Mouse (Mus musculus) monocyte, adult 5-6 weeks (primary cell): ENCODE data around the gene Grin2b. TPM values are rescaled to one million over a fixed set of nuclear protein-coding genes. Genes with fewer than 3 reads are reported as not detected.

Source experiments
- ATAC-seq: fragments of 153-309, 156-312 bp; replicated peaks from 2 replicates; pipeline ENCODE4 v1.8.0; 2017; ENCODE audit warnings: mild to moderate bottlenecking; ENCODE audit not compliant: low TSS enrichment, insufficient number of reproducible peaks, severe bottlenecking, poor library complexity, low FRiP score
- total RNA-seq: library from RNA; stranded (forward); fragments of 200-1000, 200-491, 200-594 nt; gene quantifications from 3 replicates; pipeline ENCODE4 v1.2.3, GENCODE M21; 2017

The Grin2b gene
- total RNA-seq, 1 experiment from 2014 or later: 0.10 TPM

DNA sequence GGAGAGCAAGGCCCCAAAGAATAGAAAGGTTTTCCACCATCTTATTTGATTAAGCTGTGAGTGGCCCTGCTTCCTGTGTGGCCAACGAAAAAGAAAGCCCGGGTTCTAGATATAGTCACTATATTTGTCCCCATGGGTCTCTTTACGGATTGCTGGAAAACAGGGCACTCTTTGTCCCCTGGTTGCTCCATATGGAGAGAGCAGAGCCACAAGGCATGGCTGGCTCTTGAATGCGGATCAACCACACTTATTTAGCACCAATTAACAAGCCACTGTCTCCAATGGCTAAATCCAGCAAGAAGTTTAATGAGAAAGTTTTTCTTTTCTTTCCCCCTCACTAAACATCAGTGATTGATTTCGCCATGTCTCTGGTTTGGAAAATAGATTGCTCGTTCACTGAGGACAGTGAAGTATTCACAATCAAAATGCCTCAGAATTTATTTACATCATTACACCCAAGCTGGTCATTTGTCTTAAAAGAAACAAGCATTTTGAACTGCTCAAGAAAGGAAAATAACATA, 240.9 kb downstream of the Grin2b start:
- no peak for ATAC-seq

- ATAC-seq: no peak
These were observed 255.6 kb downstream of the Grin2b start for GRCm38 (mm10) chr6:135917676-135918075.

GRCm38 (mm10) chr6:135914608-135915007, 258.7 kb downstream of the Grin2b start:
- ATAC-seq: no peak

DNA sequence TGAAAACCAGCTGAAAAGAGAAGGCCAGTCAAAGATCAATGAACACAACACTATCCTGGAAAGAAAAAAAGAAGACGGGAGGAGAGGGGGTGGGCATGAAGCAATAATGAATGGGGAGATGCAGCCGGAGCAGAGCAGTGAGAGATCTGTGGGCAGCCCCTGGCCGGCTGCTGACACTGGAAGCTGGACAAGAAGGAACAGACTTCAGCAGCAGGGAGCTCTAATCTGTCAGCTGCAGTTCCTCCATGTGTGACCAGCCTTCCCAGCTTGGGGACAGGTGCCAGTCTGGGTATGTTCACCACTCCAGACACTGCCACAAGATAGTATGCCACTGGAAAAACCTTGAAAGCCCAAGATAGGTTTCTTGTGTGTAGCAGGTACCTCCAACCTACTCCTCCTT, 261.2 kb downstream of the Grin2b start:
- ATAC-seq: no peak

DNA sequence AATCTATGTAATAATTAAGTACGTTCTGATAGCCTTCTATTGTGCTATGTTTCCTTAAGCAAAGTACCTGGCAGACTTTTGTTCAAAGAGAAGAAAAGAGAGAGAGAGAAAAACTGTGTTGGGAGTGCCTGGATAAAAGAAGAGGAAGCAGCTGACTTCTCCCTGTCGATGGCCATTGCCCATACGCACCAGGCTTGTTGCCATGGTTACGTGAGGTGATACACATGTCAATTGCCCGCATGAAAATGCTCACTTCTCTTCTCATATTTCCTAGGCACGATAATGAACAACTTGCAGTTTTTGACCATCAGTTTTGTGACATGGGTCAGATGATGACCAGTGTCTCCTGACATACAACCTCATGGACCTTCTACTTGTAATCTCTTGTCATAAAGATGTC, 262.2 kb downstream of the Grin2b start:
- ATAC-seq: no peak

DNA sequence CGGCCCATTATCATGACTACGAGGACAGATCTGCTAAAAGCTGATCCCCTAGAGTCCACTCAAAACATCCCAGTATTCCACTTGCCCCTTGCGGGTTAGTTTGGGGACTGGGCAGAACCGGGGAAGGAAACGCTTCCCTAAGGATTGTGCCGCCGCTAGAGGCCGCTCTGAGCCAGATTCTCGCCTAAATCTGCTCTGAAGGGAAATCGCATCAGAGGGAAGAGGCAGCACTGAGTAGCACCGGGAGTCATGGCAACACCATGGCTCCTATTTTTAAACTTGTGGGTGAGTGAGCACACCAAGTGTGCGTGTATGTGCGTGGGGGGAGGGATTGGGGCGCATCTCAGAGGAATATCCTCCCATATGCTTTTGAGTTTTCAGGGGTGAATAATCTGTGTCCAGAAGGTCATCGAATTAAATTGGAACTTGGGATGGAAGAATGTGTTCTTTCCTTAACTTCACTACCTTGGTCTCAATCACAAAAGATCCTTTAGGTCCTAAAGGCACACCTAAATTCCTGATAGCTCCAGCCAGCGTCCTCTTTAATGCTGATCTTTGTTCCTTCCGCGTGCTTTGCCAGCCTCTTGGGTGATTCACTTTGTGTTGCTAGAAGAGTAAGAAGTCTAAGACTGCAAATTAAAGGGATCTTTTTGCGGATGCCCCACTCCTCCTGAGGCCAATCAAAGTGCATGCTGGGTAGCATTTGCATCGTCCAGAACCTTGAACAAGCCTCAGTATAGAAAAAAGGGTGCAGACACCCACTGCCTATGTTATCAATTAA, 265.6 kb downstream of the Grin2b start:
- no peak for ATAC-seq

- no peak for ATAC-seq
These were observed 266.2 kb downstream of the Grin2b start for GRCm38 (mm10) chr6:135907137-135907536.

DNA sequence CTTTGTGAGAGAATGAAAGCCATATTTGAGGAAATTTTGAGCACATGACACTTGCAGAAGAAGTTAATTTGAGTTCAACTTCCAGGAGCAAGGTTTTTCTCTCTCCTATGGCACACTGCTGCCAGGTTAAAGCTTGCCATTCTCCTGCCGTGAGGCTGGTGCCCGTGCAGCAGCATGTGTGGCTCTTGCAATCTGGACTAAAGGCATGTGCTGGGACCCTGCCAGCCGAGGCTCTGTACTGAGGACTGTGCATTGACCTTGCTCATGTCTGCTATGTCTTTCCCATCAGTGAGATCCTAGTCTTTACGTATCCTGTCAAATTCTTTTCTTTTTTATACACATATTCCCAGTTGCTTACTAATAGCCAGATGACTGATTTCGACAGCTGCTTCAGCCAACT, 268.9 kb downstream of the Grin2b start:
- ATAC-seq: no peak

GRCm38 (mm10) chr6:135900410-135900809, 272.9 kb downstream of the Grin2b start:
- ATAC-seq: no peak

DNA sequence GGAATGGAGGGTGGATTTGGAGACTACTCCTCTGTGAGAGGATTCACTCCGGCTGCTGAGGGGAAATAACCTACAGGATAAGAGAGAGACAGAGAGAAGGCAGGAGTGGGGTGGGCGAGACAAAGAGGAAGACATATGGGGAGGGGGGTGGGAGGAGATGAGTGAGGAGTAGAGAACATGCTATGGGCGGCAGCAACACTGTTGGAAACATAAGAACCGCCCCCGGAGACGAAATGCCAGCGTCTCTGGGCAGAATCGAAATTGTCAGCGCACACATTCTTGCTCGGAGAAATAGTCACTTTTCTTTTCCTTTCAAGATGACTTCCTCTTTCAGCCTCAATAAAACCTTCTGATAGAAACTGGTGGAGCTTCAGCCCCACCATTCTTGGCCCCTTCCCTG, 274.1 kb downstream of the Grin2b start:
- no peak for ATAC-seq

GRCm38 (mm10) chr6:135894793-135895228, 278.5 kb downstream of the Grin2b start:
- no peak for ATAC-seq

- ATAC-seq: no peak
These were observed 290.7 kb downstream of the Grin2b start for GRCm38 (mm10) chr6:135882611-135883010.

DNA sequence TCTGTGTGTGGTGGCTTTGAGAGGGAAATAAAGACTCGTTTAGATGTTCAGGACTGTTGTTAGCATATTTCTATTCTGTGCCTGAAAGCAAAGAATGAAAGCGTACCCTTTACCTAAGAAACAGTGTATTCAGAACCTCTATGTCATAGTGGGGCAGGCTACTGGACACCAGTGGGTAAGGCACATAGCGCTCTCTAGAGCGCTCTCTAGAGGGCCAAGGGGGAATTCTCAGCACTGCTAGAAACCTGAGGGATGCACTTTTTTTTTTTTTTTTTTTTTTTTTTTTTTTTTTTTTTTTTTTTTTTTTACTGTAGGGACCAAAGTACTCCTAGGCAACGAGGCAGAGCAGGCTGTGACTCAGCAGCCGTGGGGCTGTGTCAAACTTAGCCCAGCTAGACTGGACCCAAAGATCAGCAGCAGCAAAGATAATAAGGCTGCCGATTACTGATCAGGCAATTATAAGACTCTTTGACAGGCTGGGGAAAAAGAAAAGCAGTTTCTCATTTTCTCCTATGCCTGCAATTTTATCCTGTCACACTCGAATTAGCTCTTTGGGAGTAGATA, 297.1 kb downstream of the Grin2b start:
- no peak for ATAC-seq

GRCm38 (mm10) chr6:135874626-135875025, 298.7 kb downstream of the Grin2b start:
- ATAC-seq: no peak

DNA sequence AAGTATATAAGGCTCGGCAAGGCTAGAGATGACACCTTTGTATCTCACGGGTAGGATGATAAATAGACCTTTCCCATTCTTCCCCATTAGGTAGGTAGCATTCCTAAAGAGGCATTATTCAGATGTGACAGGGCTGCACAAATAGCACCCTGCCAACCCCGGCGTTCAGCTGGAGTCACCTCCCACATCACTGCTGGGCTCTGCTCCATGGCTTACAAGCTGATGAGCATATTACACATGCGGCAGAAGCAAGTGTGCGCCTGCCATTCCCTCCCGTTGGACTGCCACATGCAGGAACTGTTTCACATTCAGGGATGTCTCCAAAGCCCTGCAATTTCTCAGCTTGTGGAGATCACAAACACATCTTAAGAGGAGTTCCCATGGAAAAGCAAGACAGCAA, 307.5 kb downstream of the Grin2b start:
- ATAC-seq: no peak

- ATAC-seq: no peak
These were observed 309.3 kb downstream of the Grin2b start for GRCm38 (mm10) chr6:135863965-135864364.

GRCm38 (mm10) chr6:135859502-135859901, 313.8 kb downstream of the Grin2b start:
- no peak for ATAC-seq

GRCm38 (mm10) chr6:135854173-135854591, 319.1 kb downstream of the Grin2b start:
- ATAC-seq: no peak

DNA sequence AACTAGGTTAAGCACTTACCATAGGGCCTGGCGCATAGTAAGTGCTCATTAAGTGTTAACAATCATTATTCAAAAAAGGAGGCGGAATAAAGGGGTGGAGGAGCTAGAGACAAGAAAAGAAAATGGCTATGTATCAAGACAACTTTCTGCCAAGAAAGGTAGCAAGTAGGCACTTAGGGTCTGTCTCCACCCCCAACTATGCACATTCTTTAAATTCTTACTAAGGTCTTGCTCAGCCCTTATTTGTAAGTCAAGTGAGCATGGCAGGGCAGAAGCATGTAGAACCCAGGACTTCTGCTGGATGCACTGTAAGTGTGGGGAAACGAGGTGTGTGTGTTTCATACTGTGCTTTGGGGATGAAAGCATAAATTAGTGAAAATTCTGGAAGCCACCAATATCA, 329.6 kb downstream of the Grin2b start:
- no peak for ATAC-seq

DNA sequence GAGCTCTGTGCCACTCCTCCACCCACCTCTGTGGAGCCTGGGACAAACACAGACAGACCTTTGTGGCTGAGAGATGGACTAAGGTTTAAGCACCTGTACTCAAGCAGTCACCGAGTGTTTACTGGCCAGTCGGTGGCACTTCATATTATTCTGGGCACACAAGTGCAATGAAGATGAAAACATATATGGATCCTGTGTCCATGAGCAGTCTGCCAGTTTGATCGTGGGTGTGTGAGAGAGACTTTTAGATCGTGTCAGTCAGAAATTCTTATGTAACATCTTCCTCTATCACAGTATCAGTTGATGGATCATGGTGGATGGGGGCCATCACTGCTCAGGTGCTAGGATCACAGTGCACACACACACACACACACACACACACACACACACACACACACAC, 337.0 kb downstream of the Grin2b start:
- ATAC-seq: no peak
